Comparison of ENCODE assay signal across 9 mouse cellular contexts in the genomic region with DNA sequence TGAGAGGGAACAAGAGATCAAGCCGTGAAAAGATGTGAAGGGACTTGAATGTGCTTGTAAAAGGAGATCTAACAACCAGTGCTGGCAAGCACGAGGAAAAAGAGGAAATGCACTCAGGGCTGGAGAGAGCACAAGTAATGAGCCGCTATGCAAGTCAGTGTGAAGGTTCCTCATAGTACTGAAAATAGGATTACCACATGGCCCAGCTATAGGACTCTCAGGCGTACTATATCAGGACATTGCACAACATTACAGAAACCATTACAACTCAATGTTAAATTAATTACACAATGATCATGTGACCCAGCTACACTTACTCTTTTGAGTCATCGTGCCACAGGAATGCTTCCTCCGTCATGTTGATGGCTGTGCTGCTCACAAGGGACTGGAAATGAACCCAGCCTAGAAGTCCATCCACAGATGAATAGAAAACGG.
DNase-seq lines count a peak whose midpoint lies in the region; ATAC-seq and TF ChIP-seq lines count a peak whose summit lies in the region.
"Had no signal": no experiment of that assay in that cellular context is flagged by ENCODE, and none has a peak within 500 bp of the region (broad histone marks: within the 10 kb centered on the region; RNA-seq: fewer than 3 reads in every experiment).

No protein-coding gene starts in this region.

- no peak overlapping the region for H3K9ac ChIP-seq in lung, embryonic 15.5 days
- no peak overlapping the region for H3K9ac ChIP-seq in forebrain, postnatal 0 days
- no peak overlapping the region for H3K9ac ChIP-seq in kidney, embryonic 14.5 days (ENCODE audit: low read depth, low read length)
- H3K9ac ChIP-seq: neural tube, embryonic 12.5 days had no signal

- H3K4me2 ChIP-seq in lung, embryonic 15.5 days: no peak overlapping the region
- no peak overlapping the region for H3K4me2 ChIP-seq in forebrain, postnatal 0 days (ENCODE audit: low read depth)
- no peak overlapping the region for H3K4me2 ChIP-seq in kidney, embryonic 14.5 days (replicated peaks; ENCODE audit: low read depth, low read length)
- H3K4me2 ChIP-seq: neural tube, embryonic 12.5 days had no signal

- no peak overlapping the region for H3K4me3 ChIP-seq in lung, embryonic 15.5 days
- H3K4me3 ChIP-seq in forebrain, postnatal 0 days (ENCODE audit: low read depth, low read length): no peak overlapping the region
- H3K4me3 ChIP-seq in kidney, embryonic 14.5 days (ENCODE audit: low read length): no peak overlapping the region
- H3K4me3 ChIP-seq: neural tube, embryonic 12.5 days had no signal

- H3K4me1 ChIP-seq in lung, embryonic 15.5 days: peaks cover 8% of the 10 kb centered on the region
- H3K4me1 ChIP-seq in forebrain, postnatal 0 days (ENCODE audit: insufficient read depth): no peaks in the 10 kb centered on the region
- H3K4me1 ChIP-seq in kidney, embryonic 14.5 days (ENCODE audit: control insufficient read depth, insufficient read depth, low read length): peaks cover 10% of the 10 kb centered on the region; the same call in 1 of the 2 replicates

- no peaks in the 10 kb centered on the region for H3K27me3 ChIP-seq in lung, embryonic 15.5 days
- no peaks in the 10 kb centered on the region for H3K27me3 ChIP-seq in forebrain, postnatal 0 days (ENCODE audit: insufficient read depth, low read length)
- H3K27me3 ChIP-seq in kidney, embryonic 14.5 days (ENCODE audit: control insufficient read depth, insufficient read depth, low read length): no peaks in the 10 kb centered on the region
- H3K27me3 ChIP-seq: neural tube, embryonic 12.5 days had no signal

- ATAC-seq in lung, embryonic 15.5 days (ENCODE audit: borderline replicate concordance, extremely low read depth, low FRiP score, low TSS enrichment): peak; percentile 50; the same call in 1 of the 2 replicates
- ATAC-seq in forebrain, postnatal 0 days: no peak
- no peak for ATAC-seq in kidney, embryonic 14.5 days (ENCODE audit: low FRiP score, low TSS enrichment)

- DNase-seq in heart, adult 11 months: peak; percentile 97
- no peak for DNase-seq in heart, postnatal 4 days
- DNase-seq in 3134 (ENCODE audit: extremely low read depth, insufficient read length, low spot score): peak; percentile 49
- peak; percentile 19 for DNase-seq in brain, adult 2 months (ENCODE audit: low read depth, low spot score)
- no peak for DNase-seq in urinary bladder, postnatal 36 days (ENCODE audit: low spot score in 2 of 2)
- DNase-seq in forebrain, postnatal 0 days: no peak

- H3K27ac ChIP-seq in lung, embryonic 15.5 days: no peak overlapping the region
- H3K27ac ChIP-seq in forebrain, postnatal 0 days (ENCODE audit: low read depth, low read length): no peak overlapping the region
- H3K27ac ChIP-seq in kidney, embryonic 14.5 days (ENCODE audit: low read depth, low read length): no peak overlapping the region
- H3K27ac ChIP-seq: neural tube, embryonic 12.5 days had no signal

- TF ChIP-seq CTCF in forebrain, postnatal 0 days (IDR thresholded peaks at IDR 0.05; ENCODE audit: low read depth): no peak

- 63% methylated on average over 7 of the region's 7 CpGs for WGBS in lung, embryonic 15.5 days
- WGBS in forebrain, postnatal 0 days: 76% methylated on average over 7 of the region's 7 CpGs
- WGBS in kidney, embryonic 14.5 days: 67% methylated on average over 7 of the region's 7 CpGs

- H3K9me3 ChIP-seq in lung, embryonic 15.5 days: no peaks in the 10 kb centered on the region
- no peaks in the 10 kb centered on the region for H3K9me3 ChIP-seq in forebrain, postnatal 0 days (ENCODE audit: low read length)
- no peaks in the 10 kb centered on the region for H3K9me3 ChIP-seq in kidney, embryonic 14.5 days (ENCODE audit: control insufficient read depth, low read length)
- H3K9me3 ChIP-seq: neural tube, embryonic 12.5 days had no signal

- H3K36me3 ChIP-seq in lung, embryonic 15.5 days: no peaks in the 10 kb centered on the region
- H3K36me3 ChIP-seq in forebrain, postnatal 0 days (ENCODE audit: insufficient read depth): no peaks in the 10 kb centered on the region
- no peaks in the 10 kb centered on the region for H3K36me3 ChIP-seq in kidney, embryonic 14.5 days (ENCODE audit: control insufficient read depth, insufficient read depth, low read length)
- H3K36me3 ChIP-seq: neural tube, embryonic 12.5 days had no signal

Comparison
In these comparisons a context has a peak if more than half of its experiments do, and no peak if none do; other contexts are left out.
1. DNase-seq: peak in heart, adult 11 months (single experiment), 3134 (single experiment) and brain, adult 2 months (single experiment); none in heart, postnatal 4 days (single experiment), urinary bladder, postnatal 36 days (0 of 2) and forebrain, postnatal 0 days (single experiment).